Mouse (Mus musculus): ENCODE data around the gene Parp11. TPM values are rescaled to one million over a fixed set of nuclear protein-coding genes. Genes with fewer than 3 reads are reported as not detected.
"Not testable (repeated sequence)": the region's sequence is repeated elsewhere in the genome, so short reads cannot be mapped to it uniquely, and the experiment has no call there.

Parp11 gene
- polyA plus RNA-seq, 1 experiment from 2014 or later: 43.6 TPM

DNA sequence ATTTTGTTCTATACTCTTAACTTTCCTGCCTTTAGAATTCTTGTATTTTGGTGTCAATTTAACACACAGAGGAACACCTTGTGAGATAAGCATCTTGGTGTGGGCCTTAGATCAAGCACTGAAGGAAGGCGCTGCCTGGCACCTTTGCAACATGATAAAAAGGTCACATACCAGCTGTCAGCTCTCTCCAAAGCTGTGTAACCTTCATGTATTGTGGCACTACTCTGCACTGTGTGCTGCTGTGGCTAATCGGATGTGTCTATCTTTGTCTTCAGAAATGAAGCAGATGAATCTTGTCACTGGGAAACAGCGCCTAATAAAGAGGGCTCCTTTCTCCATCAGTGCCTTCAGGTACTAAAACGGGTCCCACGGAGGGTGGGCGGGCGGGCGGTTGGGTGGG is 27.3 kb downstream of the Parp11 start:
- no peak overlapping the region for H3K27ac ChIP-seq
- H3K9me3 ChIP-seq: no peaks in the 10 kb centered on the region
- peaks cover 65% of the 10 kb centered on the region for H3K36me3 ChIP-seq
- no peak overlapping the region for H3K4me3 ChIP-seq
- peaks cover 13% of the 10 kb centered on the region; the same call in 1 of the 2 replicates for H3K27me3 ChIP-seq (ENCODE audit: insufficient read depth, poor library complexity, severe bottlenecking)
- H3K4me1 ChIP-seq (replicated peaks): peaks cover 6% of the 10 kb centered on the region; the same call in 1 of the 2 replicates
- WGBS: 86% methylated on average over 8 of the region's 8 CpGs
- no peak for DNase-seq (ENCODE audit: low spot score)

- peaks cover 13% of the 10 kb centered on the region; the same call in 1 of the 2 replicates for H3K27me3 ChIP-seq (ENCODE audit: insufficient read depth, poor library complexity, severe bottlenecking)
- WGBS: 43% methylated on average over 3 of the region's 3 CpGs
- no peak for DNase-seq (ENCODE audit: low spot score)
- no peak overlapping the region for H3K27ac ChIP-seq
- H3K9me3 ChIP-seq: 0 out of 2 replicates have a peak, but pooled peaks cover 3% of the 10 kb centered on the region
- peaks cover 6% of the 10 kb centered on the region; the same call in 1 of the 2 replicates for H3K4me1 ChIP-seq (replicated peaks)
- peaks cover 67% of the 10 kb centered on the region for H3K36me3 ChIP-seq
- H3K4me3 ChIP-seq: no peak overlapping the region
Measured at GRCm38 (mm10) chr6:127475231-127475630, 28.6 kb downstream of the Parp11 start.

GRCm38 (mm10) chr6:127491046-127491445 is 44.4 kb downstream of the Parp11 start:
- H3K9me3 ChIP-seq: 0 out of 2 replicates have a peak, but pooled peaks cover 2% of the 10 kb centered on the region
- peaks cover 18% of the 10 kb centered on the region for H3K4me1 ChIP-seq (replicated peaks)
- WGBS: 86% methylated on average over 6 of the region's 6 CpGs
- H3K36me3 ChIP-seq: peaks cover 53% of the 10 kb centered on the region
- H3K27ac ChIP-seq: no peak overlapping the region
- H3K4me3 ChIP-seq: no peak overlapping the region
- H3K27me3 ChIP-seq (ENCODE audit: insufficient read depth, poor library complexity, severe bottlenecking): no peaks in the 10 kb centered on the region
- DNase-seq (ENCODE audit: low spot score): no peak

- H3K27me3 ChIP-seq (ENCODE audit: insufficient read depth, poor library complexity, severe bottlenecking): no peaks in the 10 kb centered on the region
- DNase-seq (ENCODE audit: low spot score): no peak
- no peak overlapping the region for H3K4me3 ChIP-seq
- H3K27ac ChIP-seq: no peak overlapping the region
- 79% methylated on average over 4 of the region's 4 CpGs for WGBS
- H3K36me3 ChIP-seq: peaks cover 44% of the 10 kb centered on the region
- H3K9me3 ChIP-seq: no peaks in the 10 kb centered on the region
- H3K4me1 ChIP-seq (replicated peaks): peaks cover 19% of the 10 kb centered on the region
Measured at GRCm38 (mm10) chr6:127492561-127492960, 45.9 kb downstream of the Parp11 start.

DNA sequence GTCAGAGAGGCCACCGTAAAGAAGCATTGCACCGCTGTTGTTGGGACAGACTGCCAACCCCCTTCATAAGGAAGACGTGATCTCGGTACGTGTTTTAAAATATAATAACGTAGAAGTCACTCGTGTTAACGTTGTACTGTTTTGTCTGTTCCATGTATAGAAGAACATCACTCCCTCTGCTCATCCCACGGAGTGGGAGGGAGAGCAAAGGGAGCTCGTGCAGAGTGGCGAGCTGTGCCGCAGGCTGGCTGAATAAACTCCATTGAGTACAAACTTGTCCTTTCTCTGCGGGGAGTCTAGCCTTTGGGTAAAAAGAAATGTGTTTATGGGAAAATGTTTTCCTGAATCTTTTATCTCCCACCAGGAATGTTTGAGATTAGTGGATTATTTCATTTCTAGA is 47.1 kb downstream of the Parp11 start:
- 66% methylated on average over 13 of the region's 13 CpGs for WGBS
- Histone ChIP-seq H3K9me3 (no peaks in the 10 kb centered on the region), H3K27me3 (ENCODE audit: insufficient read depth, poor library complexity, severe bottlenecking) (no peaks in the 10 kb centered on the region), H3K36me3 (peaks cover 43% of the 10 kb centered on the region), H3K4me1 (replicated peaks) (peaks cover 19% of the 10 kb centered on the region), H3K27ac (no peak overlapping the region), H3K4me3 (no peak overlapping the region)
- DNase-seq (ENCODE audit: low spot score): no peak

DNA sequence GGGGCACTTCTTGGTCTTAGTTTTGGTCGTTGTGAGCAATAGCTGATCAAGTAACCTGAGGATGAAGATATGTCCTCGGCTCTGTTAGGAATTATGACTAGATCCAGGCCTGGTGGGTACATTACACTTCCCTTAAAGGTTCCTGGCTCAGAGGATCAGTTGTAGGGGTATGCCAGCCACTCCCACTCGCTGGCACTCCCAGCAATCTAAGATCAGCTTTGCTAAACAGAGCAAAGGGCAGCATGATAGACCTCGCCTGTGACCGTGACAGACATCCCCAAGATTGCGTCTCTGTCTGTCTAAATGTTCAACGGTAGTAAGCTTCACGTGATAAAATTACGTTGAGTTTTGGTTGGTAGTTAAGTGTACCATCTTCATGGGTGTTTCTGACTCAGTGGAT is 47.7 kb downstream of the Parp11 start:
- WGBS: 90% methylated on average over 9 of the region's 9 CpGs
- no peak overlapping the region for H3K27ac ChIP-seq
- no peaks in the 10 kb centered on the region for H3K9me3 ChIP-seq
- no peaks in the 10 kb centered on the region for H3K27me3 ChIP-seq (ENCODE audit: insufficient read depth, poor library complexity, severe bottlenecking)
- peaks cover 41% of the 10 kb centered on the region for H3K36me3 ChIP-seq
- no peak for DNase-seq (ENCODE audit: low spot score)
- H3K4me1 ChIP-seq (replicated peaks): peaks cover 19% of the 10 kb centered on the region
- H3K4me3 ChIP-seq: no peak overlapping the region

GRCm38 (mm10) chr6:127495251-127495650 is 48.6 kb downstream of the Parp11 start:
- H3K4me1 ChIP-seq (replicated peaks): peaks cover 20% of the 10 kb centered on the region
- H3K27ac ChIP-seq: peak overlapping the region; percentile 40; the same call in 1 of the 2 replicates
- H3K27me3 ChIP-seq (ENCODE audit: insufficient read depth, poor library complexity, severe bottlenecking): no peaks in the 10 kb centered on the region
- H3K4me3 ChIP-seq: no peak overlapping the region
- peaks cover 35% of the 10 kb centered on the region for H3K36me3 ChIP-seq
- DNase-seq (ENCODE audit: low spot score): no peak
- no peaks in the 10 kb centered on the region for H3K9me3 ChIP-seq
- 89% methylated on average over 2 of the region's 2 CpGs for WGBS

DNA sequence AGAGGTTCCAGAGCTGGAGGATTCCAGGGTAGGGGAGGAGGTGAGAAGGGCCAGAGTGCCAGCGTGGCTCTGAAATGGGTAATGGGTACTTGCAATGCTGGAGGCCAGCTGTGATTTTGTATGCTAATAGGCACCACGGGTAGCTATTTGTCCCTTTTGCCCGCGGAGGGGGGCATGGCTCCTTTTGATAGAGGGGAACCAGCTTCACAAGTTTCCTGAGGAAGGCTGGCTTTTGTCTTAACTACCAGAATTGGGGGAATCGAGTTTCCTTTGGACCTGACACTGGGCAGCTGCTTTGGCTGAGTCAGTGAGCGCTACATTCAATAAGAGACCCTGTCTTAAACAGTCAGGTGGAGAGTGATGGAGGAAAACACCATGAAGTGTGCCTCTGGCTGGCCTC is 49.2 kb downstream of the Parp11 start:
- DNase-seq (ENCODE audit: low spot score): no peak

GRCm38 (mm10) chr6:127496841-127497656 is 50.4 kb downstream of the Parp11 start:
- H3K4me3 ChIP-seq: no peak overlapping the region
- no peak for DNase-seq (ENCODE audit: low spot score)
- 79% methylated on average over 18 of the region's 18 CpGs for WGBS
- H3K4me1 ChIP-seq (replicated peaks): peaks cover 23% of the 10 kb centered on the region
- no peaks in the 10 kb centered on the region for H3K9me3 ChIP-seq
- no peaks in the 10 kb centered on the region for H3K27me3 ChIP-seq (ENCODE audit: insufficient read depth, poor library complexity, severe bottlenecking)
- H3K36me3 ChIP-seq: peaks cover 18% of the 10 kb centered on the region
- no peak overlapping the region for H3K27ac ChIP-seq

More for the DNA sequence above, 49.2 kb downstream of the Parp11 start:
- H3K27ac ChIP-seq: peak overlapping the region; percentile 40; the same call in 1 of the 2 replicates
- no peaks in the 10 kb centered on the region for H3K27me3 ChIP-seq (ENCODE audit: insufficient read depth, poor library complexity, severe bottlenecking)
- H3K36me3 ChIP-seq: peaks cover 29% of the 10 kb centered on the region
- no peak overlapping the region for H3K4me3 ChIP-seq
- peaks cover 23% of the 10 kb centered on the region for H3K4me1 ChIP-seq (replicated peaks)
- no peaks in the 10 kb centered on the region for H3K9me3 ChIP-seq
- 8% methylated on average over 6 of the region's 6 CpGs for WGBS

GRCm38 (mm10) chr6:127500119-127500518 is 53.5 kb downstream of the Parp11 start:
- DNase-seq (ENCODE audit: low spot score): no peak
- WGBS: 74% methylated on average over 9 of the region's 9 CpGs
- Histone ChIP-seq H3K4me3 (no peak overlapping the region), H3K27me3 (ENCODE audit: insufficient read depth, poor library complexity, severe bottlenecking) (no peaks in the 10 kb centered on the region), H3K9me3 (no peaks in the 10 kb centered on the region), H3K36me3 (no peaks in the 10 kb centered on the region), H3K27ac (no peak overlapping the region), H3K4me1 (replicated peaks) (peaks cover 15% of the 10 kb centered on the region)

DNA sequence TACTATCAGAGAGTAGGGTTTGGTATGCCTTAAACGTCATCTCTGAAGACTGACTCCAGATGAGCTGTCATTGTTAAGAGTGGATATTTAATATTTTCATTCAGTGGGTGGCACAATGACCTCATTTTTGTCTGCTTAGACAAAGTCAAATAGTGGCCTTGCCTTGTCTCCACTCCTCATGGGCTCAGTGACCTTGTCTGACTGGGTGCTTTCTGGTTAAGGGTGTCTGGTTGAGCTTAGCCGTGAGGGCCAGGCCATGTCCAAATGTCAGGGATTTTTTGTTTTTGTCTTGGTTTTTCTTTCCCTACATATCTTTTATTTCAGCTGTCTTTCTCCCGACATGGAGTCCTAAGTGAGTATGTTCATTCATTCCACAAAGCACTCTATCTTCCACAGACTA is 54.2 kb downstream of the Parp11 start:
- Histone ChIP-seq H3K27ac (no peak overlapping the region), H3K36me3 (no peaks in the 10 kb centered on the region), H3K27me3 (ENCODE audit: insufficient read depth, poor library complexity, severe bottlenecking) (no peaks in the 10 kb centered on the region), H3K9me3 (no peaks in the 10 kb centered on the region), H3K4me3 (no peak overlapping the region), H3K4me1 (replicated peaks) (peaks cover 8% of the 10 kb centered on the region)
- DNase-seq (ENCODE audit: low spot score): no peak
- 90% methylated on average over 3 of the region's 3 CpGs for WGBS

GRCm38 (mm10) chr6:127502530-127502929 is 55.9 kb downstream of the Parp11 start:
- peak; percentile 19 for DNase-seq (ENCODE audit: low spot score)
- Histone ChIP-seq H3K4me3 (no peak overlapping the region), H3K4me1 (replicated peaks) (0 out of 2 replicates have a peak, but pooled peaks cover 5% of the 10 kb centered on the region), H3K9me3 (no peaks in the 10 kb centered on the region), H3K27me3 (ENCODE audit: insufficient read depth, poor library complexity, severe bottlenecking) (no peaks in the 10 kb centered on the region), H3K27ac (no peak overlapping the region), H3K36me3 (no peaks in the 10 kb centered on the region)
- 68% methylated on average over 3 of the region's 3 CpGs for WGBS

DNA sequence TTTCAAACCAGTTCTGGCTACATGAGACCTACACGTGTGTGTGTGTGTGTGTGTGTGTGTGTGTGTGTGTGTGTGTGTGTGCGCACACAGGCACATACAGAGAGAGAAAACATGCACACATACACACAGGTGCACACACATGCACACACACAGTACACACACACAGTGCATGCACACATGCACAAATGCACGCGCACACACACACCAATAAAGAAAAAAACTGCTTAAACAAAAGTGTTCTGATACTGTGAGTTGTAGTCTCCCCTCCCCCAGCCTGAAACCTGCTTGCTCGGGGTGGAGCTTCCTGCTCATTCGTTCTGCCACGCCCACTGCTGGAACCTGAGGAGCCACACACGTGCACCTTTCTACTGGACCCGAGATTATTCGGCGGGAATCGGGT is 67.1 kb downstream of the Parp11 start:
- not testable (repeated sequence) for H3K27me3 ChIP-seq (ENCODE audit: insufficient read depth, poor library complexity, severe bottlenecking); H3K36me3 ChIP-seq; H3K27ac ChIP-seq; DNase-seq (ENCODE audit: low spot score); H3K4me3 ChIP-seq; H3K9me3 ChIP-seq; H3K4me1 ChIP-seq (replicated peaks)
- 77% methylated on average over 7 of the region's 12 CpGs for WGBS
